Mouse (Mus musculus) layer of hippocampus, adult 9-10 months (tissue): Measurements from ENCODE around the gene Atp8b2.

Source experiments
- DNase-seq: peaks from one replicate; pipeline ENCODE4 v3.0.0; 2022; ENCODE audit warnings: low spot score

The Atp8b2 gene

GRCm38 (mm10) chr3:89899511-89899908, 63.8 kb downstream of the Atp8b2 start:
- DNase-seq = no peak

GRCm38 (mm10) chr3:89898870-89899510, 64.3 kb downstream of the Atp8b2 start:
- DNase-seq = no peak

- DNase-seq = no peak
These were observed 65.3 kb downstream of the Atp8b2 start for GRCm38 (mm10) chr3:89898011-89898410.

- DNase-seq = no peak
These were observed 66.0 kb downstream of the Atp8b2 start for GRCm38 (mm10) chr3:89897204-89897796.

- DNase-seq = no peak
These were observed 66.7 kb downstream of the Atp8b2 start for GRCm38 (mm10) chr3:89896571-89896970.

GRCm38 (mm10) chr3:89892517-89893106, 70.7 kb downstream of the Atp8b2 start:
- no peak for DNase-seq

- DNase-seq = no peak
These were observed 71.6 kb downstream of the Atp8b2 start for GRCm38 (mm10) chr3:89891696-89892095.

GRCm38 (mm10) chr3:89889841-89890430, 73.4 kb downstream of the Atp8b2 start:
- no peak for DNase-seq
